Mouse (Mus musculus) intestine, embryonic 15.5 days (tissue): Measurements from ENCODE around the gene Ifngr1. TPM values are rescaled to one million over a fixed set of nuclear protein-coding genes. Genes with fewer than 3 reads are reported as not detected.

Source experiments
- ATAC-seq: fragments of 200-750 bp; cut with Nextera tagmentation; 2 replicates; pipeline ENCODE4 v1.8.0; 2017; ENCODE audit warnings: moderate TSS enrichment, moderate library complexity
- H3K27ac ChIP-seq: fragments of 300-500 bp; sonication (generic); 2 replicates; pipeline ENCODE4 v1.5.1; 2015; ENCODE audit warnings: mild to moderate bottlenecking, inconsistent platforms
- H3K27me3 ChIP-seq: fragments of 300-500 bp; sonication (generic); replicated peaks from 2 replicates; pipeline ENCODE4 v1.6.1; 2015; ENCODE audit warnings: inconsistent platforms
- H3K36me3 ChIP-seq: fragments of 300-500 bp; sonication (generic); 2 replicates; pipeline ENCODE4 v1.6.1; 2015; ENCODE audit warnings: inconsistent platforms
- H3K4me1 ChIP-seq: fragments of 300-500 bp; sonication (generic); replicated peaks from 2 replicates; pipeline ENCODE4 v1.6.1; 2015; ENCODE audit warnings: inconsistent platforms
- H3K4me2 ChIP-seq: fragments of 300-500 bp; sonication (generic); replicated peaks from 2 replicates; pipeline ENCODE4 v1.6.1; 2015; ENCODE audit warnings: mild to moderate bottlenecking, inconsistent platforms
- H3K4me3 ChIP-seq: fragments of 300-500 bp; sonication (generic); replicated peaks from 2 replicates; pipeline ENCODE4 v1.5.1; 2015; ENCODE audit warnings: inconsistent platforms
- H3K9ac ChIP-seq: fragments of 300-500 bp; sonication (generic); 2 replicates; pipeline ENCODE4 v1.6.1; 2015; ENCODE audit warnings: inconsistent platforms
- H3K9me3 ChIP-seq: fragments of 300-500 bp; sonication (generic); 2 replicates; pipeline ENCODE4 v1.6.1; 2016; ENCODE audit warnings: inconsistent platforms
- WGBS: fragments of 180-500 bp; shearing (Covaris S2); methylation state at CpG from one replicate; pipeline ENCODE4 v1.1.7; 2015; 5-methylcytosine and 5-hydroxymethylcytosine counted together
- polyA plus RNA-seq: library from polyadenylated mRNA; unstranded; fragments of >200 nt; fragmentation: Nextera tagmentation; extraction: Ambion mirVana; gene quantifications from 2 replicates; pipeline ENCODE4 v1.2.1, GENCODE M21; 2015

The Ifngr1 gene
- 92.1 and 95.8 TPM in 2 replicates for polyA plus RNA-seq

GRCm38 (mm10) chr10:19591641-19592441 is at the start of gene Ifngr1:
Ifngr1 (plus strand) TSS chr10:19591949.
- Histone ChIP-seq H3K4me3 (peak within 1 kb of the TSS; percentile 54), H3K4me2 (peak within 1 kb of the TSS; percentile 56), H3K9me3 (no peaks in the 10 kb centered on the region), H3K9ac (peak within 1 kb of the TSS; percentile 68), H3K4me1 (peaks cover 22% of the 10 kb centered on the region; the same call in 1 of the 2 replicates), H3K36me3 (no peaks in the 10 kb centered on the region), H3K27me3 (no peaks in the 10 kb centered on the region), H3K27ac (peak within 1 kb of the TSS; percentile 89)
- WGBS = under 1% methylated on average over 52 of the region's 52 CpGs
- ATAC-seq = peak; percentile 99

- Histone ChIP-seq H3K27me3 (no peaks in the 10 kb centered on the region), H3K4me3 (no peak overlapping the region), H3K27ac (no peak overlapping the region), H3K4me1 (no peaks in the 10 kb centered on the region), H3K4me2 (no peak overlapping the region), H3K36me3 (no peaks in the 10 kb centered on the region), H3K9ac (no peak overlapping the region), H3K9me3 (no peaks in the 10 kb centered on the region)
- ATAC-seq = no peak
- 95% methylated on average over 1 of the region's 1 CpGs for WGBS
Observed at GRCm38 (mm10) chr10:19546825-19547224, 44.9 kb upstream of the Ifngr1 start.

- 81% methylated on average over 1 of the region's 1 CpGs for WGBS
Observed at GRCm38 (mm10) chr10:19548016-19548415, 43.7 kb upstream of the Ifngr1 start.

GRCm38 (mm10) chr10:19548491-19548890 is 43.3 kb upstream of the Ifngr1 start:
- H3K9ac ChIP-seq = no peak overlapping the region
- no peak for ATAC-seq
- no peaks in the 10 kb centered on the region for H3K36me3 ChIP-seq
- WGBS = 92% methylated on average over 2 of the region's 2 CpGs
- H3K27ac ChIP-seq = no peak overlapping the region
- H3K4me2 ChIP-seq = no peak overlapping the region
- no peaks in the 10 kb centered on the region for H3K4me1 ChIP-seq
- no peaks in the 10 kb centered on the region for H3K27me3 ChIP-seq
- no peaks in the 10 kb centered on the region for H3K9me3 ChIP-seq
- no peak overlapping the region for H3K4me3 ChIP-seq

More at GRCm38 (mm10) chr10:19548016-19548415, 43.7 kb upstream of the Ifngr1 start:
- H3K9me3 ChIP-seq = no peaks in the 10 kb centered on the region
- no peaks in the 10 kb centered on the region for H3K36me3 ChIP-seq
- H3K4me1 ChIP-seq = no peaks in the 10 kb centered on the region
- no peak overlapping the region for H3K4me3 ChIP-seq
- H3K9ac ChIP-seq = no peak overlapping the region
- ATAC-seq = no peak
- H3K27me3 ChIP-seq = no peaks in the 10 kb centered on the region
- H3K4me2 ChIP-seq = no peak overlapping the region
- H3K27ac ChIP-seq = no peak overlapping the region

- no peak for ATAC-seq
- Histone ChIP-seq H3K9ac (no peak overlapping the region), H3K4me2 (no peak overlapping the region), H3K27ac (no peak overlapping the region), H3K9me3 (no peaks in the 10 kb centered on the region), H3K4me3 (no peak overlapping the region), H3K4me1 (no peaks in the 10 kb centered on the region), H3K27me3 (no peaks in the 10 kb centered on the region), H3K36me3 (no peaks in the 10 kb centered on the region)
- 89% methylated on average over 3 of the region's 3 CpGs for WGBS
Observed at GRCm38 (mm10) chr10:19551585-19551984, 40.2 kb upstream of the Ifngr1 start.

- no peak for ATAC-seq
- no peaks in the 10 kb centered on the region for H3K4me1 ChIP-seq
- no peaks in the 10 kb centered on the region for H3K27me3 ChIP-seq
- H3K4me2 ChIP-seq = no peak overlapping the region
- no peak overlapping the region for H3K9ac ChIP-seq
- 69% methylated on average over 2 of the region's 2 CpGs for WGBS
- no peak overlapping the region for H3K4me3 ChIP-seq
- H3K27ac ChIP-seq = no peak overlapping the region
- H3K36me3 ChIP-seq = no peaks in the 10 kb centered on the region
- no peaks in the 10 kb centered on the region for H3K9me3 ChIP-seq
Observed at GRCm38 (mm10) chr10:19553857-19554256, 37.9 kb upstream of the Ifngr1 start.

- no peaks in the 10 kb centered on the region for H3K4me1 ChIP-seq
- H3K4me2 ChIP-seq = no peak overlapping the region
- no peaks in the 10 kb centered on the region for H3K9me3 ChIP-seq
- H3K27ac ChIP-seq = no peak overlapping the region
- no peaks in the 10 kb centered on the region for H3K27me3 ChIP-seq
- ATAC-seq = no peak
- H3K9ac ChIP-seq = no peak overlapping the region
- no peaks in the 10 kb centered on the region for H3K36me3 ChIP-seq
- H3K4me3 ChIP-seq = no peak overlapping the region
- 79% methylated on average over 4 of the region's 4 CpGs for WGBS
Observed at GRCm38 (mm10) chr10:19557696-19558095, 34.1 kb upstream of the Ifngr1 start.

GRCm38 (mm10) chr10:19559565-19560165 is 32.1 kb upstream of the Ifngr1 start:
- Histone ChIP-seq H3K27me3 (no peaks in the 10 kb centered on the region), H3K4me1 (no peaks in the 10 kb centered on the region), H3K9me3 (no peaks in the 10 kb centered on the region), H3K9ac (no peak overlapping the region), H3K36me3 (no peaks in the 10 kb centered on the region), H3K4me3 (no peak overlapping the region), H3K27ac (0 out of 2 replicates have a peak overlapping the region, but pooled peaks have one; percentile 6), H3K4me2 (no peak overlapping the region)
- no peak for ATAC-seq
- 54% methylated on average over 8 of the region's 8 CpGs for WGBS

GRCm38 (mm10) chr10:19562598-19562997 is 29.2 kb upstream of the Ifngr1 start:
- Histone ChIP-seq H3K27ac (no peak overlapping the region), H3K9me3 (no peaks in the 10 kb centered on the region), H3K36me3 (no peaks in the 10 kb centered on the region), H3K4me1 (no peaks in the 10 kb centered on the region), H3K4me2 (no peak overlapping the region), H3K9ac (no peak overlapping the region), H3K27me3 (no peaks in the 10 kb centered on the region), H3K4me3 (no peak overlapping the region)
- 93% methylated on average over 3 of the region's 3 CpGs for WGBS
- no peak for ATAC-seq

- no peak for ATAC-seq
- H3K36me3 ChIP-seq = no peaks in the 10 kb centered on the region
- H3K4me1 ChIP-seq = no peaks in the 10 kb centered on the region
- H3K9ac ChIP-seq = no peak overlapping the region
- H3K27ac ChIP-seq = no peak overlapping the region
- H3K4me3 ChIP-seq = no peak overlapping the region
- H3K4me2 ChIP-seq = no peak overlapping the region
- H3K27me3 ChIP-seq = no peaks in the 10 kb centered on the region
- WGBS = 64% methylated on average over 1 of the region's 1 CpGs
- no peaks in the 10 kb centered on the region for H3K9me3 ChIP-seq
Observed at GRCm38 (mm10) chr10:19563443-19563861, 28.3 kb upstream of the Ifngr1 start.

GRCm38 (mm10) chr10:19567481-19567880 is 24.3 kb upstream of the Ifngr1 start:
- Histone ChIP-seq H3K4me3 (no peak overlapping the region), H3K27me3 (no peaks in the 10 kb centered on the region), H3K9me3 (no peaks in the 10 kb centered on the region), H3K9ac (no peak overlapping the region), H3K4me1 (no peaks in the 10 kb centered on the region), H3K4me2 (no peak overlapping the region), H3K27ac (no peak overlapping the region), H3K36me3 (no peaks in the 10 kb centered on the region)
- ATAC-seq = no peak
- 93% methylated on average over 4 of the region's 4 CpGs for WGBS

GRCm38 (mm10) chr10:19570288-19570687 is 21.5 kb upstream of the Ifngr1 start:
- Histone ChIP-seq H3K9me3 (no peaks in the 10 kb centered on the region), H3K27me3 (no peaks in the 10 kb centered on the region), H3K27ac (no peak overlapping the region), H3K4me2 (no peak overlapping the region), H3K9ac (no peak overlapping the region), H3K4me1 (no peaks in the 10 kb centered on the region), H3K4me3 (no peak overlapping the region), H3K36me3 (no peaks in the 10 kb centered on the region)
- WGBS = 76% methylated on average over 4 of the region's 4 CpGs
- no peak for ATAC-seq

- ATAC-seq = no peak
- Histone ChIP-seq H3K4me2 (no peak overlapping the region), H3K27me3 (no peaks in the 10 kb centered on the region), H3K4me3 (no peak overlapping the region), H3K36me3 (no peaks in the 10 kb centered on the region), H3K27ac (no peak overlapping the region), H3K4me1 (no peaks in the 10 kb centered on the region), H3K9ac (no peak overlapping the region), H3K9me3 (no peaks in the 10 kb centered on the region)
- WGBS = 45% methylated on average over 1 of the region's 1 CpGs
Observed at GRCm38 (mm10) chr10:19570716-19571115, 21.0 kb upstream of the Ifngr1 start.
